Mouse (Mus musculus) embryonic facial prominence, embryonic 10.5 days (tissue): ENCODE data around the gene Duox2. TPM values are rescaled to one million over a fixed set of nuclear protein-coding genes. Genes with fewer than 3 reads are reported as not detected.

ENCODE experiments used
- DNase-seq: peaks from one replicate; pipeline ENCODE4 v3.0.0-alpha.2; 2017; ENCODE audit warnings: low spot score
- H3K27ac ChIP-seq: fragments of 300-500 bp; sonication (generic); replicated peaks from 2 replicates; pipeline ENCODE4 v1.5.1; 2016; ENCODE audit warnings: mild to moderate bottlenecking
- H3K27me3 ChIP-seq: fragments of 300-500 bp; sonication (generic); replicated peaks from 2 replicates; pipeline ENCODE4 v1.6.1; 2016; ENCODE audit warnings: low read depth, mild to moderate bottlenecking; ENCODE audit not compliant: poor library complexity, severe bottlenecking
- H3K36me3 ChIP-seq: fragments of 300-500 bp; sonication (generic); replicated peaks from 2 replicates; pipeline ENCODE4 v1.6.1; 2016; ENCODE audit warnings: mild to moderate bottlenecking, moderate library complexity
- H3K4me1 ChIP-seq: fragments of 300-500 bp; sonication (generic); 2 replicates; pipeline ENCODE4 v1.6.1; 2016
- H3K4me3 ChIP-seq: fragments of 300-500 bp; sonication (generic); 2 replicates; pipeline ENCODE4 v1.5.1; 2016; ENCODE audit warnings: mild to moderate bottlenecking, moderate library complexity
- H3K9me3 ChIP-seq: fragments of 300-500 bp; sonication (generic); 2 replicates; pipeline ENCODE4 v1.6.1; 2016; ENCODE audit warnings: mild to moderate bottlenecking
- WGBS: fragments of 180-500 bp; shearing (Covaris S2); methylation state at CpG from one replicate; pipeline ENCODE4 v1.1.7; 2016; 5-methylcytosine and 5-hydroxymethylcytosine counted together
- polyA plus RNA-seq: library from polyadenylated mRNA; unstranded; fragments of >200 nt; fragmentation: Nextera tagmentation; extraction: Ambion mirVana; gene quantifications from 2 replicates; pipeline ENCODE4 v1.2.1, GENCODE M21; 2016

Duox2 gene
- polyA plus RNA-seq, 1 experiment from 2014 or later, result not detected

DNA sequence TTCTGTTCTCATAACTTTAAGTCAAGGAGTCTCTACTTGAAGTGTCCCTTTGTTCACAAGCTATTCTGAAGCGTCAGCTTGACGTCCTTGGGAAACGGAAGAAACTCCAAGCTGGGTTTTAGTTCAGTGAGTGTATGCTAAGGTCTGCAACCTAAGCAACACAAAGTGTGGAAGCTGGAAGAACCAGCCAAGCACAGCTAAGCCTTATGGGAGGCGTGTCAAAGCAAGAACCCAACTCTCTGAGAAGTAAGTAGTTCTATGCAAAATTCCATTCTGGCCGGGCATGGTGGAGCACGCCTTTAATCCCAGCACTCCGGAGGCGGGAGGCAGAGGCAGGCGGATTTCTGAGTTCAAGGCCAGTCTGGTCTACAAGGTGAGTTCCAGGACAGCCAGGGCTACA is 66.6 kb downstream of the Duox2 start:
- Histone ChIP-seq H3K4me3 (no peak overlapping the region), H3K4me1 (peaks cover 11% of the 10 kb centered on the region), H3K36me3 (no peaks in the 10 kb centered on the region), H3K27ac (no peak overlapping the region), H3K27me3 (0 out of 2 replicates have a peak, but pooled peaks cover 4% of the 10 kb centered on the region), H3K9me3 (no peaks in the 10 kb centered on the region)
- 82% methylated on average over 9 of the region's 9 CpGs for WGBS
- no peak for DNase-seq

DNA sequence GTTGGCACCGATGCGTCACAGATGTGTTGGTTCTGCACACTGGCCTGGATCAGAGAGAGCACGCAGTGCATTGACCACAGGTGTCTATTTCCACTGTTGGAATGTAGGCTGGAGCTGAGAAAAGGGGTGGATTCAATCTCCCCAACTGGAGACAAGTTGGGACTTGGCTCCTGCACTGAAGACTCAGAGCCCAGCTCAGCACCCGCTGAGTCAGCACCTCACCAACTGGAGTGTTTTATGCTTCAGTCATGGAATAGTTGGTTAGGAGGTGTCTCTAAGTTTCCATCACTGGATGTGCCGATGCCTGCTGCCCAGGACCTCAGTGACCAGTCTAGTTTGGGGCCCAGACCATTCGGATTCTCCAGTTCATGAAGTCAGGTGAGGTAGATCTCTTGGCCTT is 67.9 kb downstream of the Duox2 start:
- Histone ChIP-seq H3K9me3 (no peaks in the 10 kb centered on the region), H3K27ac (no peak overlapping the region), H3K27me3 (0 out of 2 replicates have a peak, but pooled peaks cover 1% of the 10 kb centered on the region), H3K36me3 (no peaks in the 10 kb centered on the region), H3K4me1 (peaks cover 11% of the 10 kb centered on the region), H3K4me3 (no peak overlapping the region)
- no peak for DNase-seq
- 83% methylated on average over 6 of the region's 6 CpGs for WGBS

Other genes starting within 250 kb of the Duox2 start
- 10.9 TPM in 2 replicates for gene Spg11, start 180.1 kb downstream of the Duox2 start, polyA plus RNA-seq
- gene B2m, start 150.8 kb downstream of the Duox2 start, polyA plus RNA-seq, result 104 and 107 TPM in 2 replicates
- gene Trim69, start 137.7 kb downstream of the Duox2 start, polyA plus RNA-seq, result 0.11 TPM in 1 of 2 replicates, not detected in the other
- gene Patl2, start 112.3 kb downstream of the Duox2 start, polyA plus RNA-seq, result 0.10 TPM in 1 of 2 replicates, not detected in the other
- not detected in 2 replicates for gene Terb2, start 112.2 kb downstream of the Duox2 start, polyA plus RNA-seq
- gene Sord, start 63.7 kb downstream of the Duox2 start, polyA plus RNA-seq, result 23.5 and 23.8 TPM in 2 replicates
- gene Duoxa2, start 451 bp upstream of the Duox2 start, polyA plus RNA-seq, result 0.09 TPM in 1 of 2 replicates, not detected in the other
- 0.27 TPM in 1 of 2 replicates, not detected in the other for gene Duoxa1, start 15.3 kb upstream of the Duox2 start, polyA plus RNA-seq
- gene Duox1, start 17.2 kb upstream of the Duox2 start, polyA plus RNA-seq, result 0.07 TPM in 1 of 2 replicates, not detected in the other
- gene Shf, start 70.7 kb upstream of the Duox2 start, polyA plus RNA-seq, result 4.7 and 7.6 TPM in 2 replicates
- 0.10 and 0.19 TPM in 2 replicates for gene Slc28a2, start 128.0 kb upstream of the Duox2 start, polyA plus RNA-seq
- not detected in 2 replicates for gene Gm14085, start 186.5 kb upstream of the Duox2 start, polyA plus RNA-seq